Mouse (Mus musculus): ENCODE measurements around the gene Spats2l.

The Spats2l gene

DNA sequence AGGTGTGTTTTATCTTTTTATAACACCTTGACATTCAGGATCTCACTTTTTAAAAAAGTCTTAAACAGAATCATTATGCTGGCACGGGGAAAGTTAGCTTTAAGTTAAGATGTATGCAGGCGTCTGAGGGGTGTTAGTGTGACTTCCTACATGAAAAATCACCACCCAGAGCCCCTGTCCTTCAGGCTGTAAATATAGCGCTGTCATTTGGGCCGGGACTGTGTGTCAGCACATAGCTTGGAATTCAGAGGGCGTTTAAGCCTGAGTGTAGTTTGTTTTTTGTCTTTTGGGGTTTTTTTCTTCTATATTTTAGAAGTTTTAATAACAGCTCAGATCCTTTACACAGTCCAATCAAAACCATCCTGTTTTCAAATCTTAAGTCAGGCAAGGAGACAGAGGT, 115.8 kb downstream of the Spats2l start:
- DNase-seq (ENCODE audit: low spot score): no peak

DNA sequence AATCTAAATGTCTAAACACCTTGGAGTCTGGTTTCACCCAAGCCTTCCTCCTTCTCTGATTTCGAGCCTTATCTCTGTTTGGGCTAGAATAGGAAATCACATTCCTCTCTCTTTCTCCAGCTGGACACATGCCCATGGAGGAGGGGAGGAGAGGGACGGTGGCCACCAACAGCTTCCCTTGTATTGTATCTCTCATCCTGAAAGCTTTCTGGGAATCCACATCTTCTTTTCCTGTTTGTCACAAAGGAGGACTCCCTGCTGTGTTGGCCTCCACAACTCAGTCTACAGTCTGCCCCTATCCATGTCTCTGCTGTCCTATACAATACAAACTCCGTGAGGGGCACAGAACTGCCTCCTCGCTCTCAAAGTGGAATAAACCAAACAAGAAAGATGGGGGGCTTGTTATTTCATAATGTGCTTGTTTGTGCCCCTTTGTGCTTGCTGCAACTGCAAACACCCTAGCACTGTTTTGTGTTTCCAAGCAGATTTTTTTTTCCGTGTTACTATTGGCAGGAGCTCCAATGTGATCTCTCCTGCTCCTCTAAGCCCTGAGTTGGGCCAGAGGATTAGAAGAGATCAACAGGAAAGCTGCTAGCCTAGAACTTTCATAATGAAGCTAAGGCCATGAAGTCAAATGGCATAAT, 116.4 kb downstream of the Spats2l start:
- DNase-seq (ENCODE audit: low spot score): no peak

DNA sequence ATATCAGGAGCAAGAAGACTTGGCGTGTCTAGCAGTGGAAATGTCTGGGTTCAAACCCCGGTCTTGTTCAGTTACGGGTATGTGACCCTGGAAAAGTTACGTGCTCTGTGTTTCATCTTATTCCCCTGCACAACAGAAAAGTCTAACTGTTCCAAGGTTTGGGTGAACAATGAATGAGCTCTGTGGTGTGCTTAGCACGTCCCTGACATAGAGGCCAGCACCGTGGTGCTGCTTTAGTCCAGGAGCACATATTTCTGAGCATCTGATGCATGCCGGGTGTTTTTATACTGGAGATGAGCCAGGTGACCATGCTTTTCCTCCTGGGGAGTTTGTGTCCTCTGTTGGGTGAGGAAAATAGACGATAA, 116.9 kb downstream of the Spats2l start:
- no peak for DNase-seq (ENCODE audit: low spot score)

DNA sequence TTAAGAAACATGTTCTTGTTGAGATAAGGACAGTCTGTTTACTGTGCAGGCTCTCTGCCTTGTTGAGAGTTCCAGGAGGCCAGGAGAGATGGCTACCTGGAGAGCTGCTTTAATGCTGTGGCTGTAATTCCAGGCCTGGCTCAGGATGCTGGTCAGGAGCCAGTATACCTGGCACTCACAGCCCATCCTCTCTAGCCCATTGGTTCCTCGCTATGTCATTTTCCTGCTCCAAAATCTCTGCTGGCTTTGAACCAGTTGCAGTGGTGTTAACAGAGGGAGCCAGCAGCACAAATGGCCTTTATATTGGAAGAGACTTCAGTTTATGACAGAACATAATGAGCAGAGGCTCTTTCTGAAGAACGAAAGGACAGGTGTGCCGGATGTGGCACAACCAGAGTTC, 127.5 kb downstream of the Spats2l start:
- no peak for DNase-seq (ENCODE audit: low spot score)

DNA sequence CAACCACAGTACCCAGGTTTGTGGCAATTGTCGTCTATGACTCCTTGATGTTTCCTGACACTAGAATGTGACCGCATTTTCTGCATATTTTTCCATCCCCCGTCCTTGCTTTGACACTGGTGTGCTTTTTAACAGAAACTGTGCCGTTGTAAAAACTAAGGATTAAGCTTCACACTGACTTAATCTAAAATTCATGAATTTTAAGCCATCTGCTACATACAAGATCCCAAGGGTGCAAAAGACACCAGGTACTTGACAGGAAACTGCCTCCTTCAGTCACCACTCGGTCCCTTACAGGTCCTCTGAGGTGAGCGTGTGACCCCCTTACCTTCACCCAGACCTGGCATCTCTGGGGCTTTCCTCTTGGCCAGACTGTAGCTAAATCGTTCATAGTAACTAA, 129.8 kb downstream of the Spats2l start:
- DNase-seq (ENCODE audit: low spot score): no peak

DNA sequence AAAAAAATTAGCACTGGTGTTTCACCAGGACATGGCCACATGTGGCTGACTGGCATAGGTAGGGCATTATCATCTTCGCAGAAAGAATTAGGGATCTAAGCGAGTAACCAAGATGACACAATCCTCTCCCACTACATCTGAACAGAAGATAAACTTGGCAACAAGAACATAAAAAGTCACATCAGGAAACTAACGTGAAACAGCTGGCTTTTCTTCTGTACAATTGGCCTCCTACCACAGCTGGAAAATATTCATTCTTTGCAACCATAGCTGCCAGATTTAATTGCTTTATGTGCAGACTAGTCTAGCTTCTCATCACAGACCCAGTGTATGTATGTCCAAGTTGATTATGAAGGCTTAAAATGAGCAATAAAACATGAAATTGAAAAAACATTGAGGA, 131.9 kb downstream of the Spats2l start:
- DNase-seq (ENCODE audit: low spot score): no peak

DNA sequence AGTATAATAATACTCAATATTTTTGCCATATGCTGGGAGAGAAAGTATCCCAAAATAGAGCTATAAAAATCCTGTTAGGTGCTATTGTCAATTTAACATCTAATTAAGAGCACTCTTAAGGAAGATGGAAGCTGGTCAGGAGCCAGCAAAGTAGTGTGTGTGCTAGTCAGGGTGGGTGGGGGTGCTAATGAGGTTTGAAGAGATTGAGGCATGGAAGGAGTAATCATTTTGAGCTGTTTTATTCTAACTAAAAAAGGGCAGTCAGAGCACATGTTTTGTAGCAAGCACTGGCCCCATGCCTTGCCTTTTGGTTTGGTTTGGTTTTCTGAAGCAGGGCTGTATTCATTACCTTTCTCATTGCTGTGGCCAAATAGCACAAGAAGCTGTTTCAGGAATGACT, 132.3 kb downstream of the Spats2l start:
- DNase-seq (ENCODE audit: low spot score): no peak

DNA sequence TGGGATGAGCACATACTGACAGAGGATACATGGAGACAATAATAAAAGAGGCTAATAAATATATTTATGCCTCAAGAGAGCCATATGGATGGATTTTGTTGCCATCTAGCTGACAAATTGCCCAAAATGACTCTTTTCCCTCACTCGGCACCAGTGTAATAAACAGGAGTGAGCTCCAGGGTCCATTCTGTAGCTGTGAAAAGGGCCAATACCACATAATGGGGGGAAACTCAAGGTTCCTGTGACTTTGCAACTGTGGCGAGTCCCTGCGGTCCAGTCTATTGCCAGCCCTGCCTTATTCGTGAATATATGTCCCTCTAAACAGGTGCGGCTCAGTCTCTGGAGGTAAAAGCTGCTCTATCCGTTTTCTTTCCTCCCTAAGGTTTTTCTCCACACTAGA, 137.6 kb downstream of the Spats2l start:
- no peak for DNase-seq (ENCODE audit: low spot score)

DNA sequence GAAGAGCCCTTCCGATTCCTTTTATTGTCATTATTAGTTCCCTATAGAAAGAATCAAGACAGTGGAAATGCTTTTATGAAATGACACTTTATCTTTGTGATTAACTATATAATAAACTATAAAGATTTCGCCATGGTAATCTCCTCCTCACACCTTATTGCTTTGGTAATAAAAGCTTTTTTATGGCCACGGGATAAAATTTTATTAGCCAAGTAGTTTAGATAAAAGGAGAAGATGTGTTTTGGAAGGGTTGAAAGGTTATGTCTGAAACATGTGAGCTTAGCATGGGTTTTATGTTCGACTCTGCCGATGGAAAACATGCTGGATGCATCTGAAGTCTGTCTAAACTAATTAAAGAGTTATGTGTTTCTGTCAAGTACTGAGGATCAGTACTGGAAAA, 143.4 kb downstream of the Spats2l start:
- no peak for DNase-seq (ENCODE audit: low spot score)

DNA sequence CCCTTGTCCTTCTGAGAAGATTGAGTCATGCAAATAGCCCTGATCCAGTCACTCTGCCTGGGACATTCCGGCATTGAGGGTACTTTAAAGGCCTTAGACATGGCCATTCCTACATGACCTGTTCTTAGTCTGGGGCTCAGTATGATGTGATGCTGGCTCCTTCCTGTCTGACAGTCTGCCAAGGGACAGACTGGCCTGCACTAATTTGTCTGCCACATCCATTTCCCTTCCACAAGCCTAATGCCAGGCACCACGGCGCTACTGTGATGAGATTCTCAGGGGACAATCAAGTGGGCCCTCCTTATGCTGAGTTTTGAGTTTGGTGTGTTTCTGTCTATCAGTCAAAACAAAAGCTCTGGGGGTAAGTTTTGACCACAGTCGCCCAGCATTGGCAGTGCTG, 144.6 kb downstream of the Spats2l start:
- no peak for DNase-seq (ENCODE audit: low spot score)

DNA sequence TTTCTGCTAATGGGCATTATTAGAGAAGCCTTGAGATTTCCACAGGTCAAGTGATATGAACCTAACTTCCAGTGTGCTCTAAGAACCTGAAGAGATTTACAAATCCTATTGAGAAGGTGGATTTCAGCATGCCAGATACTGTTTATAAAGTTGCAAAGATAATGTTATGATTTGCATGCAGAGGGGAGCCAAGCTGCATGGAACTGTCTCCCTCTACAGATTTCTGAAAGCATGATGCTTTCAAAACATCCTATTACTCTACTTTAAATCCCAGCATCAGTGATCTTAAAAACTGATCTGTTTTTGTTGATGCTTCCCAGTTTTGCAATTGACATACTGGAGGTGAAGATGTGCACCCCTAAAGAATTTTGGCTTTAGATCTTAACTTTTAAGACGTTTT, 160.3 kb downstream of the Spats2l start:
- no peak for DNase-seq (ENCODE audit: low spot score)

DNA sequence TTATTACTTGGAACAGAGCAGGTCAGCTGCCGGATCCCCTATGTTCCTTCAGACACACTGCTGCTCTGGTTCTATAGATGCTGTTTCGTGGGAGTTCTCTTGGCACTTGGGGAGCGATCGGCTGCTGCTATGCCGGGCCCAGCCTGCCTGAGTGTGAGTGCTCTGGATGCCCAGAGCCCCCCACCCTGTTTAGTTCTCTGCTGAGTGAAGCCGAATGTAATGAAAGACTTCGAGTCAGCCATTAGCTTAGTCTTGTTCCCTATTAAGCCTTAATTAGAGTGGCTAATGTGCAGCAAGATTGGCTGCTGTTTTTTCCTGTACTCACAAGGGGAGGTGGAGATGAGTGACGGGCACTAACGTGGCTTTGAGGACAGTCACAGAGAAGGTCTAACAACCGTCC, 166.7 kb downstream of the Spats2l start:
- DNase-seq (ENCODE audit: low spot score): no peak

DNA sequence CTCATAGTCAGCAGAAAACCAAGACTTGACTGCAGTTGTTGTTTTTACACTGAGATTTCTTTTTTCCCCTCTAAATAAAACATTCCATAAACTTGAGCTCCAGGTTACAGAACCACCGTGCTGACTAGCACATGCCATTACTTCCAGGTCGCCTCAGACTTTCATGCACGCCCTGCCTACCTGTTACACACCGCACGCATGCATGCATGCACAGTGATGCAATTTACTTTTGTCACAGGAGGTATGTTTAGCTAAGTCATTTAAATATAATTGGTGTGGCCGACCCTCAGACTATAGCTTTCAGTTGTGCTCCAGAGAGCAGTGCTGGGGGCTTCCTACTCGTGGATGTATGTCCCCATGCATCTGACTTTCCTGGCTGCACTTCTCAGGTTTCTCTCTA, 167.1 kb downstream of the Spats2l start:
- DNase-seq (ENCODE audit: low spot score): no peak

DNA sequence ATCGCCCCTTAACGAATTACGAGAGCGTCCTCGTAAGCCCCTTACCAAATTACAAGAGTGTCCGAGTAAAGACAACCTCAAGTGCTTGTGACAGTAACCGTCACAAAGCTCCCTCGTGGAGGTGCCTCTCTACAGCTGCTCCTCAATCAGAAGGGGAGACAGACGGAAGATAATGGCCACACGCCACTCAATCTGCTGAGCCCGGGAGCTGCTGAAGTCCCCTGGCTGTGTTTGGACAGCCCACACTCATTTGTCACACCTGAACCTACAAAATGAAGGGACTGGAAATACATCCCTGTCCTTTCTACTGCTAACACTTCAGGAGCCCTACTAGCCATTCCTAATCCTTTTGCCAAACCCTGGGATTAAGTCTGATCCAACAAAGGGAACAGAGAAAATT, 167.8 kb downstream of the Spats2l start:
- DNase-seq (ENCODE audit: low spot score): no peak

DNA sequence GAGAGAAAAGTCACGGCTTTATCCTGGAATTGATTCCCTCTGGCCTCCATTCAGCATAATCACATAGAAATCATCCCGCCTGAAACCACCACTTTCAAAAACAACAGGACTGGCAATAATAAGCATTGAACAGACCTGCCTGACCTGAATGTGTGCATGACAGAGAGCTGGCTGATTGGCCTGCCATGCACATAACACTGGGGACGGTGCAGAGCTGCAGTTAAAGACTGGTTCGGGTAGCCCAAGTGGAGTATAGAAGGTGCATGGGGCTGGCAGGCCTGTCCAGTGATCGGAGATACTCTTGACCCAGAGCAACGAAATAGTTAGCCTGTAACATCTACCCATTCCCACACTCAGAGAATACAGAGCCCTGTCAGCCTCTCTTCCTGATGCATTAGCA, 168.3 kb downstream of the Spats2l start:
- no peak for DNase-seq (ENCODE audit: low spot score)

DNA sequence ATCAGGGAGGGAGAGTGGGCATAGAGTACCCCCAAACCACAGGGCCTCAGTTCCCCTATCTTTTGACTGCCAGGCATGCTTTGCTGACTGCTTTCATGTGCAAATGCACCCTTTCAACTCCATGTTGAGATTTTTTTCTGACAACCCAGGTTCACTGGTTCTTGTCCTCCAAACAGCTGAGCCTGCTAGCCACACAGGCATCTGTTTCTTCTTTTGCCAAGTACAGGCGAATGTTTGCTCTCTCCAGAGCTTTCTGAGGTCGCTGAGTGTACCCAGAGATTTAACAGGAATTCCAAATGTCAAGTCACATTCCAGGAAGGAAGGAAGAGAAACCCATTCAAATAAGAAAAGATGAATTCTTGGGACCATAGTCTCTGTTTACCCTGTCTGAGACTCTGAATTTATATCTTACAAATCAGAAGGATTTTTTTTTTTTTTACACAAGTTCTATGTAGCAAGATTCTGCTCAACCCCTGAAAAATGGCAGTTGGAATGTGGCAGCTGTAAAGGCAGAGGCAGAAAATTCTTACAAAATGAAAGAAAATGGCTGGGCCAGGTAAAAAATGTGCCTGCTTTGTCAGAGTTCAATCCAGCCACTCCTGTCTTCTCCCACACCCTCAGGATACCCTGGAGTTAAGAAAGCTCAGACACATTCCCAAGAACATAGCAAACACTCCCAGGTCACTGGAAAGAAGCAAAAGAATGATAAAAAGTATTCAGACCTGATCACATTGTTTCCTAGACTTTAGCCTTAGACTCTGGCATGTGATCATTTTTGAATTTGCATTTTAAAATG, 173.8 kb downstream of the Spats2l start:
- no peak for DNase-seq (ENCODE audit: low spot score)

DNA sequence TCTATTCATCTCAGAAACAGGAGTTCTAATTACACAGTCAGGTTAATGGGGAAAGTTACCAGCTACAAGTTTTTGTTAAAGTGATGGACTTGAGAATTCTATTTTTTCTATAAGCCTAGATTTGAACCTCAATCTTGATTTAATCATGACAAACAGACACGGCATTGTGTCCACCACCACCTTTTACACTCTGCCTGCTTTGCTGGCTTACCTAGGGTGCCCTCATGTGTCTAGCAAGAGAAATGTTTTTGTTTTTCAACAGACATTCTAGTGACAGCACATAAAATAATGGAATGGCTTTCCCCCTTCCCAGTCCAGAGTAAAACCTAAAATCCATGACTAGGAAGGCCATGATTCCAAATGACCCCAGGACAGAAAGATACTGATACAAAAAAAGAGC, 175.2 kb downstream of the Spats2l start:
- no peak for DNase-seq (ENCODE audit: low spot score)

DNA sequence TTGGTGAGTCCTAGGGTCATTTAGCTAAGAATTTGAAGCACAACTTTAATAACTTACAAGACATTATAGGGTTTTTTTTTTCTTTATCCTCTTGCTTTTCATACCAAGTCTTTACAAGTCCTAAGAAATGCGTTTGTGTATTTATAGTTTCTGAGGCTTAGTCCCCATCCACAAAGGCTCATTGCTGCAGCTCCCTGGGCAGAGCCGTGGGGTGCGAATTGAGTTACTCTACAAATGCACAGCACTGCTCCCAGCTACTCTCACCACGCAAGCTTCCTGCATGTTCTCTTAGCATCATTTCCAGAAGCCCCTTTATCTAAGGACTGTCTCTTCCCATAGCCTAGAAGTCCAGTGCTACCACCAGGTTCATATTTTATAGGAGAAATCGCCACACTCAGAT, 175.8 kb downstream of the Spats2l start:
- DNase-seq (ENCODE audit: low spot score): no peak

DNA sequence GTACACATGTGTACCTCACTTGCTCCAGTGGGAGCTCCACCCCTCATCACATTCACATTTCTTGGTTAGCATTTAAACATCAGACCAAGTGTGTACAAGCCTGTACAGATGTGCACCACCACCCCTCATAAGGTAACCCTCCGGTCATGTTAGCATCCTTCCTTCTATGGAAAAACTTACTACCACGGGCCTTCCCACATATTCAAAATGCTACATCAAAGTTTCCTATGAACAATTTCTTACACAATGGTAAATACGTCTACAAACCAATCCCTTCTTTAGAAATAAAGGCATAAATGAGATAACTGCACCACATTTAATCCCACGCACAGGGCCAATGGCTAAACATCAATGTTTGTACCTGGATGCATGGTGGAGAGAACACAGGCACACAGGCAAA, 178.5 kb downstream of the Spats2l start:
- no peak for DNase-seq (ENCODE audit: low spot score)

DNA sequence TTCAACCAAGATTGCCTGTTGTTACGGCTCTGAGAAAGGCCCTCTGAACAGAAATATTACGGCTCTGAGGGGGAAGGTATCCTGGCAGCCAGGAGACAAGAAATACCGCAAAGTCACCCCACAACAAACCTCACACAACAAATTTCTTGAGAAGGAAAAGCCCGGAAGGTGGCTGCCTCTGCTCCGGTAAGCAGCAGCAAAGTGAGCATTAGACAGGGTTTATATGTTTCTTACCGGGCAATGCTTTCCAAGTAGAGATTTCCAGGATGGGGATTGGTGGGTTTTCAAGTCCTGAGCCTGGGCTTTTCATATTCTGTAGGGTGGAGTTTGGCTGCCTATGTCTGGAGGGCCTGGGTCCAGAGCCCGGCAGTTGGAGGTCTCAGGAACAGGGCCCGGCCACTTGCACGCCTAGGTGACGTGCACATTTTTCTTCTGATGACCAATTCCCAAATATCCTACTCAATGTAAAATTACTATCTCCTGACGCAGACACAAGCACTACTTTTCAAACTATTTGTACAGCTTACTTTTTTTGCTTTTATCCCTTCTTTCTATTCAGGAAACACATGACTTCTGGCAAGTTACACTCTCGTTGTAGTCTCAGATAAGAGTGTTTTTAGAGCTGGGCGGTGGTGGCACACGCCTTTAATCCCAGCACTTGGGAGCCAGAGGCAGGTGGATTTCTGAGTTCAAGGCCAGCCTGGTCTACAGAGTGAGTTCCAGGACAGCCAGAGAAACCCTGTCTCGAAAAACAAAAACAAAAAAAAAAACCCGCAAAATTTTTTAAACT, 179.8 kb downstream of the Spats2l start:
- no peak for DNase-seq (ENCODE audit: low spot score)

DNA sequence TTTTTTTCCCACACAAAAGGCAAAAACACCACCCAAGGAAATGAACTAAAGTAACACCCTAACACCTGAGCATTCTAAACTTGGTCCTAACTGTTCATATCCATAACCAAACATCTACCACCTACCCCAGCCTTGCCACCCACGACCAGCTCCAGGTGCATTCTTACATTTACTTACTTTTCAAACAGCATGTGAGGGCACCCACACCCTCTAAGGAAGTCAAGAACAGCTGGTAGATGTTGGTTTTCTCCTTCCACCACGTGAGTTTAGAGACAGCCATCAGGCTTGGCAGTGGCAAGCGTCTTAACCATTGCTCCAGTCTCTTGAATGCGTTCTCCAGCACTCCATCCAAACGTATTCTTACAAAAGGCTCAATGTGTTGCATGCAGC, 180.4 kb downstream of the Spats2l start:
- DNase-seq (ENCODE audit: low spot score): no peak

DNA sequence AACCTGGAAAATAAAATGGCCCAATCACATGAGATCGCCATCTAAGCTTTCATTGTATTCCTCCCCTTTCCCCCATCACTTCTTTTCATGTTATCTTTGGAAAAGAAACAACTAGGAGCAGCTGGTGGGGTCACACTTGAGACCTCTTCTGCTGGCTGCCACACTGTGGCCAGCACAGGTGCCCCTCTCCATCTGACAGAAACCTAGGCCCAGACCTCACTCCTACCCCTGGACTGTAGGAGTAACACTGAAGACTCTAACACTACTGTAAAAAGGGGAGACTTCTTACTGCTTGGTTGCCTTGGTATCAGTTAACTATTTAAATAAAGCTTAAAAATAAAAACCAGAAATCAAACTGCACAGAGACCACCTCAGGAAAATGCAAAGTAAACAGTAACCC, 181.8 kb downstream of the Spats2l start:
- DNase-seq (ENCODE audit: low spot score): no peak
